Mouse (Mus musculus) frontal cortex, postnatal 14 days (tissue): ENCODE data around the gene Lhb.

Experiments
- DNase-seq, 2 experiments: peaks; one replicate each; pipeline ENCODE4 v3.0.0; 2022; ENCODE audit warnings: low spot score in 2 of 2

Lhb gene

GRCm38 (mm10) chr7:45413864-45414739 lies 6.5 kb upstream of the Lhb start:
- no peak for DNase-seq

GRCm38 (mm10) chr7:45414740-45415224 lies 5.8 kb upstream of the Lhb start:
- DNase-seq = no peak

GRCm38 (mm10) chr7:45415636-45416035 lies 5.0 kb upstream of the Lhb start:
- DNase-seq = no peak

- DNase-seq = no peak
These were observed 2.6 kb upstream of the Lhb start for GRCm38 (mm10) chr7:45417962-45418492.

GRCm38 (mm10) chr7:45419859-45420614 lies 583 bp upstream of the Lhb start:
- no peak for DNase-seq

- no peak for DNase-seq
These were observed 574 bp downstream of the Lhb start for GRCm38 (mm10) chr7:45421194-45421593.

- no peak for DNase-seq
These were observed 5.9 kb downstream of the Lhb start for GRCm38 (mm10) chr7:45426556-45426955.

- no peak for DNase-seq
These were observed 13.2 kb downstream of the Lhb start for GRCm38 (mm10) chr7:45433835-45434202.

- DNase-seq = peak; percentile 100
These were observed 13.8 kb downstream of the Lhb start, which contains the start of gene Gys1 for GRCm38 (mm10) chr7:45434203-45435015. TSS of gene Gys1 (plus strand) at chr7:45434844.

GRCm38 (mm10) chr7:45435038-45435437 lies 14.4 kb downstream of the Lhb start:
- no peak for DNase-seq

GRCm38 (mm10) chr7:45436444-45436843 lies 15.8 kb downstream of the Lhb start:
- no peak for DNase-seq

- DNase-seq = no peak
These were observed 16.4 kb downstream of the Lhb start for GRCm38 (mm10) chr7:45437046-45437445.

GRCm38 (mm10) chr7:45437521-45438276 lies 17.1 kb downstream of the Lhb start, which contains the start of gene Ruvbl2:
TSS of gene Ruvbl2 (minus strand) at chr7:45438096.
- no peak for DNase-seq

- DNase-seq = no peak
These were observed 23.2 kb downstream of the Lhb start for GRCm38 (mm10) chr7:45443526-45444420.

- no peak for DNase-seq
These were observed 26.0 kb downstream of the Lhb start for GRCm38 (mm10) chr7:45446589-45446988.

GRCm38 (mm10) chr7:45447325-45447990 lies 26.8 kb downstream of the Lhb start:
- no peak for DNase-seq

GRCm38 (mm10) chr7:45449974-45450373 lies 29.4 kb downstream of the Lhb start:
- DNase-seq = no peak

- DNase-seq = peak; percentile 68 to 81
These were observed 30.8 kb downstream of the Lhb start for GRCm38 (mm10) chr7:45451344-45451982.

GRCm38 (mm10) chr7:45454971-45455370 lies 34.4 kb downstream of the Lhb start:
- no peak for DNase-seq
